Comparison of ENCODE assay signal across 8 mouse cellular contexts in the genomic region with DNA sequence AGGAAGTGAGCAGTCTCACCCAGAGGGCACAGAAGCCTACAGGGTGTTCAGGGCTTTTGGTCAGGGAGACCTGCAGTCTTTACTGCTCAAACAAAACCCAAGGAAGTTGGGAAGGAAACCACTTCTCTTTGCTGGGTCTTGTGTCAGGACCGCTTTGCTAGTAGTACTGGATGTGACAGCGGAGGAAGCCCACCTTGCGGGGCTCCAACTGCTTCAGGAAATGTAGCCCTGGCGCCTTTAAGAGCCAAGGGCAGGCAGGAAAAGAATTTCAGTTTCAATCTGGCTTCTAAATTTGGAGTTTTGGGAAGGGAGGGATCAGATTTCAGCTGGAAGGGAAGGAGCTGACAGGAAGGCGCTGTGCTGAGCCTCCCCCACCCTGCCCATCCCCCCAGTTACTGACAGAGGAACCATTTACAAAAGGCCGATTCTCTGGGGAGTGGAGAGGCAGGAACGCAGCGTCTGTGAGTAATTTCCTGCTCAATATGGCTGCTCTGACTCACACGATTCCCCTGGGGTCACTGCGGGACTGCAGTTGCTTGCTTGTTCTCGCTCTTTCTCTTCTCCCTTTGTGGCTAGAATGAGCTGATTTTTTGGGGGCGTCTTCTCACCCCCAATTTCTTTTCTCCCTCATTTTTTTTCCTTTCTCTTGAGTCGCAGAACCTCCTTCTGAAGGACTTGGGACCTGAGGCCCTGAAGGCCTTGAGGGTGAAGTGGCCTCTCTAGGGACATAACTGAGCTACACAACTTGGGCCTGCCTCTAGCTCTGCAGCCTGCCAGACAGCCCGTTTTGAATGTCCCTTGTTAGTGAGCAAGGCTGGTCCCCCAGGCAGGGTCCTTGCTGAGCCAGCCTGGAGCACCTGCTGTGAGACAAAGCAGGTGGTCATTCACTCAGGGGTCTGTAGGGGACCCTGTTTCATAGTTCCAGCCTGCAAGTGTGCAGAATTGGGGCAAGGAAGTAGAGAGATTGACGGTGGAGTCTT. TPM values are rescaled to one million over a fixed set of nuclear protein-coding genes. Genes with fewer than 3 reads are reported as not detected.
A peak's percentile ranks its signal among the peaks of the same experiment; 100 is the strongest.
DNase-seq lines count a peak whose midpoint lies in the region; ATAC-seq and TF ChIP-seq lines count a peak whose summit lies in the region.

No protein-coding gene starts in this region.

- peak overlapping the region; percentile 74 for H3K4me2 ChIP-seq in heart, embryonic 12.5 days
- H3K4me2 ChIP-seq in kidney, embryonic 15.5 days = peak overlapping the region; percentile 60
- H3K4me2 ChIP-seq in myocyte (ENCODE audit: low read depth) = peak overlapping the region; percentile 99
- peak overlapping the region; percentile 74 for H3K4me2 ChIP-seq in stomach, embryonic 14.5 days (replicated peaks; ENCODE audit: low read depth, low read length)

- H3K36me3 ChIP-seq in heart, embryonic 12.5 days = peaks cover 59% of the 10 kb centered on the region
- H3K36me3 ChIP-seq in kidney, embryonic 15.5 days = peaks cover 71% of the 10 kb centered on the region
- peaks cover 4% of the 10 kb centered on the region; the same call in 1 of the 2 replicates for H3K36me3 ChIP-seq in liver, adult 2 months (ENCODE audit: control insufficient read depth, insufficient read depth, low read length)
- peaks cover 5% of the 10 kb centered on the region for H3K36me3 ChIP-seq in myocyte (ENCODE audit: control insufficient read depth, insufficient read depth)
- peaks cover 45% of the 10 kb centered on the region for H3K36me3 ChIP-seq in stomach, embryonic 14.5 days (ENCODE audit: control insufficient read depth, insufficient read depth, low read length)

- WGBS in heart, embryonic 12.5 days = 7% methylated on average over 15 of the region's 15 CpGs
- 3% methylated on average over 15 of the region's 15 CpGs for WGBS in kidney, embryonic 15.5 days
- WGBS in liver, adult 2 months = 62% methylated on average over 15 of the region's 15 CpGs
- 5% methylated on average over 15 of the region's 15 CpGs for WGBS in stomach, embryonic 14.5 days

- H3K4me3 ChIP-seq in embryonic fibroblast, embryonic 13.5 days (ENCODE audit: insufficient read depth, low read length) = no peak overlapping the region
- H3K4me3 ChIP-seq in heart, embryonic 12.5 days = peak overlapping the region; percentile 39
- peak overlapping the region; percentile 30 for H3K4me3 ChIP-seq in kidney, embryonic 15.5 days (replicated peaks)
- peak overlapping the region; percentile 8 for H3K4me3 ChIP-seq in liver, adult 2 months (ENCODE audit: insufficient read depth, low read depth, low read length)
- H3K4me3 ChIP-seq in myocyte = peak overlapping the region; percentile 19
- peak overlapping the region; percentile 16 for H3K4me3 ChIP-seq in stomach, embryonic 14.5 days (ENCODE audit: low read depth, low read length)

- H3K4me1 ChIP-seq in embryonic fibroblast, embryonic 13.5 days (ENCODE audit: control insufficient read depth, insufficient read depth, low read length) = peaks cover 44% of the 10 kb centered on the region
- peaks cover 76% of the 10 kb centered on the region for H3K4me1 ChIP-seq in heart, embryonic 12.5 days (replicated peaks)
- H3K4me1 ChIP-seq in kidney, embryonic 15.5 days = peaks cover 77% of the 10 kb centered on the region
- H3K4me1 ChIP-seq in liver, adult 2 months (ENCODE audit: control insufficient read depth, insufficient read depth, low read length) = peaks cover 6% of the 10 kb centered on the region; the same call in 1 of the 2 replicates
- peaks cover 65% of the 10 kb centered on the region for H3K4me1 ChIP-seq in stomach, embryonic 14.5 days (ENCODE audit: control insufficient read depth, insufficient read depth, low read length)

- H3K27ac ChIP-seq in embryonic fibroblast, embryonic 13.5 days (ENCODE audit: insufficient read depth, low read length) = peak overlapping the region; percentile 99
- peak overlapping the region; percentile 100 for H3K27ac ChIP-seq in heart, embryonic 12.5 days (ENCODE audit: poor library complexity, severe bottlenecking)
- H3K27ac ChIP-seq in kidney, embryonic 15.5 days = peak overlapping the region; percentile 100
- peak overlapping the region; percentile 84 for H3K27ac ChIP-seq in liver, adult 2 months (replicated peaks; ENCODE audit: insufficient read depth, low read depth, low read length)
- peak overlapping the region; percentile 100 for H3K27ac ChIP-seq in stomach, embryonic 14.5 days (ENCODE audit: low read length)

- no peaks in the 10 kb centered on the region for H3K9me3 ChIP-seq in heart, embryonic 12.5 days (replicated peaks)
- no peaks in the 10 kb centered on the region for H3K9me3 ChIP-seq in kidney, embryonic 15.5 days (replicated peaks)
- H3K9me3 ChIP-seq in stomach, embryonic 14.5 days (ENCODE audit: control insufficient read depth, low read depth, low read length) = no peaks in the 10 kb centered on the region

- TF ChIP-seq CTCF in embryonic fibroblast, embryonic 13.5 days (IDR thresholded peaks at IDR 0.05; ENCODE audit: borderline replicate concordance, insufficient read depth, low read length) = no peak
- TF ChIP-seq CTCF in liver, adult 2 months (IDR thresholded peaks at IDR 0.05; ENCODE audit: low read depth, low read length) = no peak

- peak; percentile 41 for TF ChIP-seq POLR2A in embryonic fibroblast, embryonic 13.5 days (IDR thresholded peaks at IDR 0.05; ENCODE audit: low read depth, low read length)
- TF ChIP-seq POLR2A in liver, adult 2 months (IDR thresholded peaks at IDR 0.05; ENCODE audit: extremely low read depth, insufficient read depth, low read length) = 0 out of 2 replicates have a peak, but pooled peaks have one; percentile 10
- peak; percentile 51 for TF ChIP-seq POLR2A in myocyte (IDR thresholded peaks at IDR 0.05; ENCODE audit: insufficient read length, low read depth)

- peak overlapping the region; percentile 84 for H3K9ac ChIP-seq in heart, embryonic 12.5 days
- peak overlapping the region; percentile 50 for H3K9ac ChIP-seq in kidney, embryonic 15.5 days
- peak overlapping the region; percentile 37 for H3K9ac ChIP-seq in liver, adult 2 months (ENCODE audit: low read depth, low read length)
- peak overlapping the region; percentile 34 for H3K9ac ChIP-seq in stomach, embryonic 14.5 days (replicated peaks; ENCODE audit: low read depth, low read length)

- H3K79me2 ChIP-seq in liver, adult 2 months (ENCODE audit: control insufficient read depth, insufficient read depth, low read length) = no peaks in the 10 kb centered on the region
- peaks cover 7% of the 10 kb centered on the region for H3K79me2 ChIP-seq in myocyte (ENCODE audit: control insufficient read depth, insufficient read depth)

- H3K27me3 ChIP-seq in heart, embryonic 12.5 days (replicated peaks) = no peaks in the 10 kb centered on the region
- H3K27me3 ChIP-seq in kidney, embryonic 15.5 days = no peaks in the 10 kb centered on the region
- H3K27me3 ChIP-seq in liver, adult 2 months (ENCODE audit: control insufficient read depth, insufficient read depth, low read length) = no peaks in the 10 kb centered on the region
- no peaks in the 10 kb centered on the region for H3K27me3 ChIP-seq in myocyte (ENCODE audit: control insufficient read depth, insufficient read depth, insufficient read length)
- H3K27me3 ChIP-seq in stomach, embryonic 14.5 days (ENCODE audit: control insufficient read depth, insufficient read depth, low read length) = no peaks in the 10 kb centered on the region

- DNase-seq in 3T3-L1 (ENCODE audit: low read depth, low spot score) = peak; percentile 100
- DNase-seq in adrenal gland, adult 8-10 months = peak; percentile 83
- peak; percentile 61 for DNase-seq in liver, adult 2 months (ENCODE audit: extremely low read depth, low read depth, low spot score)

- H3ac ChIP-seq in myocyte (ENCODE audit: control insufficient read depth, insufficient read length) = peak overlapping the region; percentile 3

- ATAC-seq in heart, embryonic 12.5 days (ENCODE audit: insufficient number of reproducible peaks, low FRiP score) = peak; percentile 72
- ATAC-seq in kidney, embryonic 15.5 days (replicated peaks; ENCODE audit: low FRiP score) = peak; percentile 75
- ATAC-seq in stomach, embryonic 14.5 days (ENCODE audit: insufficient number of reproducible peaks, insufficient read depth, low FRiP score, low read depth) = peak; percentile 62

RNA-seq across cellular contexts. Expression of a gene that starts 26.0 kb away (rescaled TPM):
- total RNA-seq in adrenal gland, adult 8-10 months (2022) = 100 to 1,000 TPM; 135 to 153 (median 141) TPM
- polyA plus RNA-seq in embryonic fibroblast, embryonic 13.5 days (2011; ENCODE audit: insufficient read length, low read depth, missing spikeins) = 126 and 137 TPM in 2 replicates
- polyA plus RNA-seq in heart, embryonic 12.5 days (2016; fragmentation: Nextera tagmentation; extraction: Ambion mirVana) = 107 and 115 TPM in 2 replicates
- 162 and 175 TPM in 2 replicates for polyA plus RNA-seq in kidney, embryonic 15.5 days (2015; fragmentation: Nextera tagmentation; extraction: Ambion mirVana)
- 18.3 and 25.1 TPM in 2 replicates for total RNA-seq in liver, adult 2 months (2014; rRNA removed)
- 48.9 and 54.3 TPM in 2 replicates for polyA plus RNA-seq in liver, adult 2 months (2012; rRNA removed)
- 151 TPM for polyA plus RNA-seq in myocyte (2012; fragmentation: generic; extraction: Trizol)
- polyA plus RNA-seq in stomach, embryonic 14.5 days (2014; fragmentation: Nextera tagmentation; extraction: Ambion mirVana) = 82.6 and 85.4 TPM in 2 replicates

RNA-seq across cellular contexts. Expression of a gene that starts 26.2 kb away (rescaled TPM):
- total RNA-seq in adrenal gland, adult 8-10 months (2022) = 100 to 1,000 TPM in 1 of 4 experiments, 10 to 100 TPM in 3; 59.0 to 122 (median 95.3) TPM
- 22.3 and 29.1 TPM in 2 replicates for polyA plus RNA-seq in embryonic fibroblast, embryonic 13.5 days (2011; ENCODE audit: insufficient read length, low read depth, missing spikeins)
- 67.9 and 74.2 TPM in 2 replicates for polyA plus RNA-seq in heart, embryonic 12.5 days (2016; fragmentation: Nextera tagmentation; extraction: Ambion mirVana)
- polyA plus RNA-seq in kidney, embryonic 15.5 days (2015; fragmentation: Nextera tagmentation; extraction: Ambion mirVana) = 27.2 and 30.9 TPM in 2 replicates
- total RNA-seq in liver, adult 2 months (2014; rRNA removed) = 9.2 and 24.3 TPM in 2 replicates
- 65.2 and 92.6 TPM in 2 replicates for polyA plus RNA-seq in liver, adult 2 months (2012; rRNA removed)
- polyA plus RNA-seq in myocyte (2012; fragmentation: generic; extraction: Trizol) = 42.2 TPM
- polyA plus RNA-seq in stomach, embryonic 14.5 days (2014; fragmentation: Nextera tagmentation; extraction: Ambion mirVana) = 27.3 and 30.0 TPM in 2 replicates

RNA-seq across cellular contexts. Expression of a gene that starts 32.2 kb away (rescaled TPM):
- total RNA-seq in adrenal gland, adult 8-10 months (2022) = 1 to 10 TPM; 3.8 to 7.7 (median 6.8) TPM
- 17.1 and 18.1 TPM in 2 replicates for polyA plus RNA-seq in embryonic fibroblast, embryonic 13.5 days (2011; ENCODE audit: insufficient read length, low read depth, missing spikeins)
- 1.7 and 2.0 TPM in 2 replicates for polyA plus RNA-seq in heart, embryonic 12.5 days (2016; fragmentation: Nextera tagmentation; extraction: Ambion mirVana)
- 3.3 and 3.5 TPM in 2 replicates for polyA plus RNA-seq in kidney, embryonic 15.5 days (2015; fragmentation: Nextera tagmentation; extraction: Ambion mirVana)
- total RNA-seq in liver, adult 2 months (2014; rRNA removed) = 0.54 and 0.55 TPM in 2 replicates
- 1.1 TPM in 2 replicates for polyA plus RNA-seq in liver, adult 2 months (2012; rRNA removed)
- 20.5 TPM for polyA plus RNA-seq in myocyte (2012; fragmentation: generic; extraction: Trizol)
- 2.8 and 3.1 TPM in 2 replicates for polyA plus RNA-seq in stomach, embryonic 14.5 days (2014; fragmentation: Nextera tagmentation; extraction: Ambion mirVana)

RNA-seq across cellular contexts. Expression of a gene that starts 49.8 kb away (rescaled TPM):
- total RNA-seq in adrenal gland, adult 8-10 months (2022) = 10 to 100 TPM; 18.0 to 24.2 (median 19.8) TPM
- polyA plus RNA-seq in embryonic fibroblast, embryonic 13.5 days (2011; ENCODE audit: insufficient read length, low read depth, missing spikeins) = 26.6 and 33.8 TPM in 2 replicates
- polyA plus RNA-seq in heart, embryonic 12.5 days (2016; fragmentation: Nextera tagmentation; extraction: Ambion mirVana) = 21.9 and 22.2 TPM in 2 replicates
- polyA plus RNA-seq in kidney, embryonic 15.5 days (2015; fragmentation: Nextera tagmentation; extraction: Ambion mirVana) = 36.9 and 37.7 TPM in 2 replicates
- 8.9 and 11.2 TPM in 2 replicates for total RNA-seq in liver, adult 2 months (2014; rRNA removed)
- 44.8 and 47.3 TPM in 2 replicates for polyA plus RNA-seq in liver, adult 2 months (2012; rRNA removed)
- polyA plus RNA-seq in myocyte (2012; fragmentation: generic; extraction: Trizol) = 15.7 TPM
- polyA plus RNA-seq in stomach, embryonic 14.5 days (2014; fragmentation: Nextera tagmentation; extraction: Ambion mirVana) = 35.8 and 37.8 TPM in 2 replicates

Comparison
In these comparisons a context has a peak if more than half of its experiments do, and no peak if none do; other contexts are left out.
1. H3K9ac ChIP-seq: peak in every context shown above with its lines; median percentile 84 in heart, embryonic 12.5 days; 50 in kidney, embryonic 15.5 days; 37 in liver, adult 2 months; 34 in stomach, embryonic 14.5 days.